Mouse (Mus musculus): ENCODE measurements at regions not wholly inside any gene's neighbourhood (a gene's known extent, or its start where the extent isn't known, plus 50 kb on each side); places are given as distances from the start of the nearest gene placed in this dataset.

- DNase-seq: no peak
These were observed 131.8 kb upstream of the Gm26897 start for GRCm38 (mm10) chr5:111601711-111602521.

GRCm38 (mm10) chr5:111613687-111614086, 120.0 kb upstream of the Gm26897 start:
- no peak for DNase-seq

GRCm38 (mm10) chr5:111619974-111620373, 113.8 kb upstream of the Gm26897 start:
- peak in 1 of 2 experiments; percentile 17 for DNase-seq

- no peak for DNase-seq
These were observed 113.1 kb upstream of the Gm26897 start for GRCm38 (mm10) chr5:111620626-111621025.

- no peak for DNase-seq
These were observed 111.2 kb upstream of the Gm26897 start for GRCm38 (mm10) chr5:111622481-111622880.

- DNase-seq: no peak
These were observed 107.4 kb upstream of the Gm26897 start for GRCm38 (mm10) chr5:111626273-111626798.

- no peak for DNase-seq
These were observed 103.3 kb upstream of the Gm26897 start for GRCm38 (mm10) chr5:111630313-111630844.

- peak; percentile 24 to 55 for DNase-seq
These were observed 102.1 kb upstream of the Gm26897 start for GRCm38 (mm10) chr5:111631572-111632161.

- no peak for DNase-seq
These were observed 98.6 kb upstream of the Gm26897 start for GRCm38 (mm10) chr5:111635092-111635491.

GRCm38 (mm10) chr5:111636969-111637368, 96.8 kb upstream of the Gm26897 start:
- DNase-seq: no peak

- no peak for DNase-seq
These were observed 95.4 kb upstream of the Gm26897 start for GRCm38 (mm10) chr5:111638306-111638705.

- no peak for DNase-seq
These were observed 94.0 kb upstream of the Gm26897 start for GRCm38 (mm10) chr5:111639476-111640287.

- peak; percentile 17 to 39 for DNase-seq
These were observed 92.7 kb upstream of the Gm26897 start for GRCm38 (mm10) chr5:111640976-111641375.

GRCm38 (mm10) chr5:111641685-111642084, 92.0 kb upstream of the Gm26897 start:
- DNase-seq: no peak

GRCm38 (mm10) chr5:111644142-111644541, 89.6 kb upstream of the Gm26897 start:
- no peak for DNase-seq

GRCm38 (mm10) chr5:111644788-111645187, 88.9 kb upstream of the Gm26897 start:
- DNase-seq: no peak

GRCm38 (mm10) chr5:111647686-111648200, 86.0 kb upstream of the Gm26897 start:
- DNase-seq: no peak

- peak; percentile 19 to 52 for DNase-seq
These were observed 85.2 kb upstream of the Gm26897 start for GRCm38 (mm10) chr5:111648481-111648880.

GRCm38 (mm10) chr5:111649012-111649411, 84.7 kb upstream of the Gm26897 start:
- DNase-seq: peak; percentile 67 to 71

GRCm38 (mm10) chr5:111652472-111652871, 81.3 kb upstream of the Gm26897 start:
- no peak for DNase-seq

- no peak for DNase-seq
These were observed 77.3 kb upstream of the Gm26897 start for GRCm38 (mm10) chr5:111656436-111656835.

GRCm38 (mm10) chr5:111657759-111658429, 75.8 kb upstream of the Gm26897 start:
- peak in 1 of 2 experiments; percentile 65 for DNase-seq
